Mouse (Mus musculus) ES-E14 (cell line): Measurements from ENCODE around the gene Traf3ip2. TPM values are rescaled to one million over a fixed set of nuclear protein-coding genes. Genes with fewer than 3 reads are reported as not detected.
A peak's percentile ranks its signal among the peaks of the same experiment; 100 is the strongest.

ENCODE experiments used
- DNase-seq: peaks from one replicate; pipeline ENCODE4 v3.0.0-alpha.2; 2013; ENCODE audit warnings: low read depth, low spot score
- H3K27ac ChIP-seq: 2 replicates; pipeline ENCODE4 v1.5.1; 2012; ENCODE audit warnings: low read depth, mild to moderate bottlenecking, low read length, moderate library complexity, mixed read lengths; ENCODE audit not compliant: poor library complexity, insufficient read depth, severe bottlenecking
- H3K36me3 ChIP-seq: 2 replicates; pipeline ENCODE4 v1.6.1; 2012; ENCODE audit warnings: mild to moderate bottlenecking, low read length, moderate library complexity, mixed read lengths; ENCODE audit not compliant: control insufficient read depth, poor library complexity, insufficient read depth, severe bottlenecking
- H3K4me1 ChIP-seq, 2 experiments: fragments of 150-350 bp in 1 of 2; sonication (generic) in 1 of 2; 2 replicates each; pipeline ENCODE4 v1.6.1; 2012; ENCODE audit warnings: low read length in 2 of 2, mild to moderate bottlenecking in 1 of 2, mixed read lengths in 1 of 2; ENCODE audit not compliant: control insufficient read depth in 2 of 2, insufficient read depth in 2 of 2, poor library complexity in 1 of 2
- H3K4me3 ChIP-seq, 2 experiments: fragments of 150-350 bp in 1 of 2; sonication (generic) in 1 of 2; 2 replicates each; pipeline ENCODE4 v1.5.1; 2012; ENCODE audit warnings: low read length in 2 of 2, low read depth in 1 of 2, mild to moderate bottlenecking in 1 of 2, mixed read lengths in 1 of 2; ENCODE audit not compliant: insufficient read depth in 1 of 2, poor library complexity in 1 of 2, severe bottlenecking in 1 of 2
- H3K9ac ChIP-seq: 2 replicates; pipeline ENCODE4 v1.6.1; 2012; ENCODE audit warnings: low read depth, mild to moderate bottlenecking, low read length, mixed read lengths; ENCODE audit not compliant: poor library complexity, insufficient read depth, severe bottlenecking
- H3K9me3 ChIP-seq: fragments of 150-350 bp; sonication (generic); 2 replicates; pipeline ENCODE4 v1.6.1; 2012; ENCODE audit warnings: low read depth, mild to moderate bottlenecking, low read length; ENCODE audit not compliant: control insufficient read depth, insufficient read depth
- CHD2 ChIP-seq: IDR thresholded peaks from 2 replicates; pipeline ENCODE4 v1.6.1; 2014; ENCODE audit warnings: mild to moderate bottlenecking, low read depth, low read length, inconsistent platforms
- HCFC1 ChIP-seq: IDR thresholded peaks from 2 replicates; pipeline ENCODE4 v1.6.1; 2012; ENCODE audit warnings: low read length, inconsistent platforms, borderline replicate concordance; ENCODE audit not compliant: insufficient read depth
- MAFK ChIP-seq: IDR thresholded peaks from 2 replicates; pipeline ENCODE4 v1.6.1; 2014; ENCODE audit warnings: mild to moderate bottlenecking, low read depth, low read length, inconsistent platforms; ENCODE audit not compliant: insufficient read depth
- ZC3H11A ChIP-seq: IDR thresholded peaks from 2 replicates; pipeline ENCODE4 v1.6.1; 2012; ENCODE audit warnings: low read depth, mild to moderate bottlenecking, inconsistent platforms, low read length, borderline replicate concordance
- ZNF384 ChIP-seq: IDR thresholded peaks from 2 replicates; pipeline ENCODE4 v1.6.1; 2012; ENCODE audit warnings: low read depth, low read length, inconsistent platforms
- in situ Hi-C, 2 experiments: fragments of 600-800 bp; cut with MboI; formaldehyde crosslinking; loops; one replicate each; pipeline ENCODE4 v1.15.1; 2025; ENCODE audit warnings: low sequenced_read_pairs in 2 of 2, inconsistent platforms in 1 of 2; ENCODE audit not compliant: unreplicated experiment in 2 of 2
- total RNA-seq: library from RNA; depleted of rRNA; stranded (reverse); fragments of 300-350 nt; gene quantifications from 2 replicates; pipeline ENCODE4 v1.2.3, GENCODE M21; 2012

Traf3ip2 gene
- total RNA-seq, 1 experiment: 9.2 TPM

DNA sequence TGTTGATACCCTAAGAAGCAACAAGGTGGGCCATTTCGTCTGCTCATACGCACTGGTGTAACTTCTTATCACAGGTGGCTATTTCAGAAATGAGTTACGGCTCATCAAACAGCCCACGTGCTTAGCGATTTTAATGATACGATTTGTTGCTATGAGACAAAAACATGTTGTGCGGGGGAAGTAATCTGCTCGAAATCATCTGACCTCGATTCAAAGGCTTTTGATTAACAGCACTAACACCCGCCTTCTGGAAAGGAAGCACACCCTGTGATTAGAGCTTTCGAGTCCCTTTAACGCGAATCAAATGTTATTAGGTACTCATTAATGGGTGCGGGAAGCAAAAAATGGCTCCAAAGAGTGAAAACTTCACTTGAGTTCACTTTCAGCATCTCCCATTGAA is 18.9 kb downstream of the Traf3ip2 start:
- no peak for TF ChIP-seq ZNF384
- no peak for TF ChIP-seq HCFC1
- no peak for TF ChIP-seq CHD2
- no peak for TF ChIP-seq MAFK
- no peak for TF ChIP-seq ZC3H11A
- Histone ChIP-seq H3K9ac (no peak overlapping the region; the same call in 1 of the 2 replicates), H3K27ac (no peak overlapping the region), H3K9me3 (no peaks in the 10 kb centered on the region), H3K36me3 (peaks cover 3% of the 10 kb centered on the region; the same call in 1 of the 2 replicates), H3K4me1 (peaks cover 24 to 26% of the 10 kb centered on the region in 2 experiments), H3K4me3 (no peak overlapping the region)
- in situ Hi-C loops: no loop called here
- no peak for DNase-seq

DNA sequence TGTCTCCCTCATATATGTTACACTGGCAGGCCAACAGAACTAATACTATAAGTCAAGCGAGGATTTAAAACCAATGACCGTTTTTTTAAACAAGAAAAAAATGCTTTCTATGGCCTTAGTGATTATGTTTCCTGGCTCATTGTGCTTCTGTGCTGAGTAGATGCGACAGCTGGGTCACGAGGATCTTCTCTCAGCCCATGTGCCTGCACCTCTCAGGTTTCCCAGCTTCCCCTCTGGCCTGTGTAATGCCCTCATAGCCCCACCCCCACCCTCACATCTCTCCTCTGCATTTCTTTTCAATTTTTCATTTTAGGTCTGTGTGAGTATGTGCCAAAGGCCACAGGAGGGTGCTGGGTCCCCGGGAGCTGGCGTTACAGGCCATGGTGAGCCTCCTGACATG is 20.6 kb downstream of the Traf3ip2 start:
- no peak for DNase-seq
- H3K4me3 ChIP-seq: no peak overlapping the region
- peaks cover 24% of the 10 kb centered on the region in 2 experiments for H3K4me1 ChIP-seq

DNA sequence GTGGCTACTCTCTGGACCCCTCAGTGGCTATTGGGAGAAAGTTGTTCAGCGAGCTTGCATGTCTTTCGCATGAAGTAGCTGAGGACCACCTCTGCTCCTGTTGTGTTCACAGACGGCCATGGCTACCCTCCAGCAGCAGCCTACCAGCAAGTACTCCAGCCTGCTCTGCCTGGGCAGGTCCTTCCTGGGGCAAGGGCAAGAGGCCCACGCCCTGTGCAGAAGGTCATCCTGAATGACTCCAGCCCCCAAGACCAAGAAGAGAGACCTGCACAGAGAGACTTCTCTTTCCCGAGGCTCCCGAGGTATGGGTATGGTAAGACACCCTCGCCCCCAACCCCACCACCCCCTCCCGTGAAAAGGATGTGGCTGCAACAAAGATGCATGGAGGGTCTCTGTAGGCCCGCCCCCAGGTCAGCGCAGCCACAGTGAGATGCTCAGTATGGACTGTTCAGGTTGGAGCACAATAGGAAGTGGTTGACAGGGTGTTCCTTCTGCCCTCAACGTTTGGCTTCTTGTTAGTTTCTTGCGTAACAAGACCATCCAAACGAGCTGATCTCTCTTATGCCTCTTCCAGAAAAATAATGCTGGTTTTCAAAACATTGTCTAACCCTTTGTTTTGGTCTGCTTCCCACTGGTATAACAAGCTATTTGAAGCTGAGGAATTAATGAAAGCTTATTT is 21.8 kb downstream of the Traf3ip2 start:
- no peak overlapping the region for H3K4me3 ChIP-seq
- TF ChIP-seq MAFK: no peak
- no peak for TF ChIP-seq CHD2
- TF ChIP-seq ZC3H11A: no peak
- TF ChIP-seq HCFC1: no peak
- TF ChIP-seq ZNF384: no peak
- in situ Hi-C loops: no loop called here
- no peaks in the 10 kb centered on the region for H3K9me3 ChIP-seq
- peaks cover 7% of the 10 kb centered on the region; the same call in 1 of the 2 replicates for H3K36me3 ChIP-seq
- DNase-seq: no peak
- H3K4me1 ChIP-seq: peaks cover 17 to 22% of the 10 kb centered on the region in 2 experiments
- peak overlapping the region; percentile 59 for H3K27ac ChIP-seq
- peak overlapping the region; percentile 33; the same call in 1 of the 2 replicates for H3K9ac ChIP-seq

More for the DNA sequence above, 20.6 kb downstream of the Traf3ip2 start:
- Histone ChIP-seq H3K36me3 (peaks cover 5% of the 10 kb centered on the region; the same call in 1 of the 2 replicates), H3K27ac (no peak overlapping the region; the same call in 1 of the 2 replicates), H3K9ac (no peak overlapping the region; the same call in 1 of the 2 replicates), H3K9me3 (no peaks in the 10 kb centered on the region)
- TF ChIP-seq HCFC1 (no peak), ZC3H11A (no peak), MAFK (no peak), ZNF384 (no peak), CHD2 (no peak)
- in situ Hi-C loops: no loop called here

DNA sequence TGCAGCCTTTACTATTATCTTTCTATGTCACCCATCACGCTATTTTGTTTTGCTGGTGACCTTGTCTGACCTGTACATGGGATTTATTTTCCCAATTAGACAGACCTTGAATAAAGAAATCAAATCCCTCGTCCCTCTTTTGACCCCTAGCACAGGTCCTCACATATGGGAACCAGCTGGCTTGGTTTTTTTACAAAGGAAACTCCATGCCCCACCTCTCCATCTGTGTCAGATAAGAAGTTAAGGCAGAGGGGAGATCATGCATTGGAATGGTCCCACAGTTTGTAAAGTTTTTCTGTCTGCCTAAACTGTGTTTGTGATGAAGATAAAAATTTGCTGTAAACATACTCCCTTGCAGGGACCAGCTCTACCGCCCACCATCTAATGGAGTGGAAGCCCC is 26.1 kb downstream of the Traf3ip2 start:
- H3K36me3 ChIP-seq: peaks cover 16% of the 10 kb centered on the region; the same call in 1 of the 2 replicates
- in situ Hi-C loops: no loop called here
- H3K4me1 ChIP-seq: peaks cover 3 to 10% of the 10 kb centered on the region in 2 experiments; a peak in 3 of 4 replicates
- H3K4me3 ChIP-seq: no peak overlapping the region
- H3K9ac ChIP-seq: no peak overlapping the region
- no peak for DNase-seq
- no peak overlapping the region for H3K27ac ChIP-seq
- TF ChIP-seq ZC3H11A: no peak
- no peak for TF ChIP-seq HCFC1
- no peak for TF ChIP-seq MAFK
- TF ChIP-seq CHD2: no peak
- TF ChIP-seq ZNF384: no peak
- H3K9me3 ChIP-seq: no peaks in the 10 kb centered on the region
